Mouse (Mus musculus) left cerebral cortex, postnatal 14 days (tissue): ENCODE data around the gene Hist1h1a. TPM values are rescaled to one million over a fixed set of nuclear protein-coding genes. Genes with fewer than 3 reads are reported as not detected.
A peak's percentile ranks its signal among the peaks of the same experiment; 100 is the strongest.

ENCODE experiments used
- DNase-seq, 2 experiments: peaks; one replicate each; pipeline ENCODE4 v3.0.0; 2021 to 2022; ENCODE audit warnings: low spot score in 2 of 2, mixed read lengths in 1 of 2
- intact Hi-C: fragments of 180-260 bp; cut with DNase I; formaldehyde crosslinking; loops from one replicate; pipeline ENCODE4 v1.15.1; 2025
- microRNA-seq, 2 experiments: library from miRNA; unstranded; fragments of <30 nt; microRNA quantifications; one replicate each; pipeline ENCODE4 v1.2.0; 2022
- total RNA-seq, 2 experiments: library from RNA; stranded (reverse); gene quantifications; 2 replicates each; pipeline ENCODE4 v1.2.3; 2021

Hist1h1a gene
- total RNA-seq, 2 experiments from 2014 or later, result 20.4 to 29.2 TPM

- intact Hi-C loops, result no loop called here
- peak in 1 of 2 experiments; percentile 59 for DNase-seq
Observed at GRCm38 (mm10) chr13:23772561-23773313, 9.3 kb downstream of the Hist1h1a start.

GRCm38 (mm10) chr13:23778339-23778738, 14.9 kb downstream of the Hist1h1a start:
- intact Hi-C loops, result no loop called here
- DNase-seq, result no peak

DNA sequence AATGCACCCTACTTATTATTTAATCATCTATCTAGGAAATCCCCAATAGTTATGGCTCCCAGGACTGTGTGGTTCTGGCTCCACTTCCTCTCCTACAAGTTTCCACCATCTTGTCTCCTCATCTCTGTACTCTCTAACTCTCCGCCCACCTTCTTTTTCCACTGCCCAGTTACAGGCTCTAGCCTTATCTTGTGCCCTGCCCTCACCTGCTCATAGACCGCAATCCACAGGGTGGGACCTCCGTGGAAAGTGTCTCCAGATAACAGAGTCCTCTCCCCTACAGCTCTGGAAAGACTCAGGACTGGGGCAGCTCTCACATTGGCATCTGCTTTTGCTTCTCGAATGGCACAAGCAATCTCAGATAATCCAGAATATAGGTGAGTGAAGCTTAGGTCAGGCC, 15.6 kb downstream of the Hist1h1a start:
- intact Hi-C loops, result no loop called here
- no peak for DNase-seq

DNA sequence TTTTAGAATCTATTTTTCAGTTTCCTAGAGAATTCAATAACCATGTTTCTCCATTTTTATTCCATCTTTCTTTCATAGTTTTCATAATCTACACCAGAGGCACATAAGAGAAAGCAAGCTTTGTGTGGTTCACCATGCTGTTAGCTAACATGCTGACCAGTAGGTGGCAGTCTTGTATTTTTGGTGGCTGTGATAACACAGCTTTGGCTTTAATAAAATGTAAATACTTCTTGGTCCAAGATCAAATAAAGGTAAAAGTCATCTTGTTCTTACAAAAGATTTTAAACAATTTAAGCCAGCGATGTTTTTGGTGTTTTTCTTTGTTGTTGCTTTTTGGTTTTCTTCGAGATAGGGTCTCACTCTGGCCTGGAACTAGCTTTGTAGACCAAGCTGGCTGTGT, 29.1 kb downstream of the Hist1h1a start:
- intact Hi-C loops, result loop anchor here (5.0 kb wide), 2 partner anchors 95 to 895 kb away; no protein-coding TSS in a partner anchor

GRCm38 (mm10) chr13:23799405-23799804, 35.9 kb downstream of the Hist1h1a start:
- no peak for DNase-seq
- intact Hi-C loops, result no loop called here

More for the DNA sequence above, 29.1 kb downstream of the Hist1h1a start:
- DNase-seq, result peak; percentile 69 to 77

DNA sequence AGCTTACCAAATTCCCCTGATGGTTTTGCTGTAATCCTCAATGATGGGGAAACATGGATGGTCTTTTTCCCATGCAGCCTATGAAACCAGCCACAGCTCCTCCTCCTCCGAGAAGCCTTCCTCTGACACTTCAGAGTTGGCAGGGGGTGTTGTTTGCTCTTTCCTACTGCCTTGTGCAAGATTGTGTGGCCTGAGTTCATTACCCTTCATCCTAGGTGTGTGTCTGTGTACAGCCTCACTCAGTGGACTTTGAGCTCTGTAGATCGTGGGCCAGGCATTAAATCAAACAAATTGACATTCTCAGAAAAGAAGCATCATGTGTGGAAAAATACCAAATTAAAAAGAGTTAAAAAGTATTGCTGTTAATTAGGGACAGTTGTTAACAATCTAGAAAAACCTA, 41.1 kb downstream of the Hist1h1a start:
- intact Hi-C loops, result no loop called here
- DNase-seq, result no peak

GRCm38 (mm10) chr13:23806422-23807052, 43.1 kb downstream of the Hist1h1a start, which contains the start of gene Slc17a2:
Gene Slc17a2 (plus strand): TSS chr13:23806993.
- no peak for DNase-seq
- intact Hi-C loops, result no loop called here

Small RNA genes within 50 kb of the gene (microRNA-seq; reads per million reads assigned to microRNA genes)
- gene Gm44314 (0 reads per million in 2 experiments), gene Gm44484 (0 reads per million in 2 experiments)

Other genes with a start within 250 kb of the Hist1h1a start
- gene Hist1h4h, start 232.6 kb upstream of the Hist1h1a start, total RNA-seq, result 100 to 1,000 TPM; 264 to 291 TPM
- 10 to 100 TPM in 1 of 2 experiments, 1 to 10 TPM in 1; 4.3 to 21.5 TPM for gene Hist1h2af, start 229.8 kb upstream of the Hist1h1a start, total RNA-seq
- gene Hist1h3g, start 228.2 kb upstream of the Hist1h1a start, total RNA-seq, result 1 to 10 TPM; 5.8 to 6.2 TPM
- gene Hist1h2bh, start 220.3 kb upstream of the Hist1h1a start, total RNA-seq, result under 1 TPM; 0.91 to 0.92 TPM
- 10 to 100 TPM; 18.7 to 21.0 TPM for gene Hist1h3f, start 219.6 kb upstream of the Hist1h1a start, total RNA-seq
- gene Hist1h4f, start 212.0 kb upstream of the Hist1h1a start, total RNA-seq, result 100 to 1,000 TPM; 150 to 165 TPM
- 1 to 10 TPM; 3.1 to 4.2 TPM for gene Hist1h1d, start 210.4 kb upstream of the Hist1h1a start, total RNA-seq
- gene Hist1h3e, start 201.3 kb upstream of the Hist1h1a start, total RNA-seq, result 10 to 100 TPM; 49.1 to 57.1 TPM
- 10 to 100 TPM in 1 of 2 experiments, 1 to 10 TPM in 1; 8.2 to 10.1 TPM for gene Hist1h2ae, start 192.4 kb upstream of the Hist1h1a start, total RNA-seq
- 10 to 100 TPM; 79.2 to 92.9 TPM for gene Hist1h2bg, start 192.3 kb upstream of the Hist1h1a start, total RNA-seq
- 10 to 100 TPM; 24.6 to 36.3 TPM for gene Hist1h2bf, start 189.5 kb upstream of the Hist1h1a start, total RNA-seq
- gene Hist1h2ad, start 189.3 kb upstream of the Hist1h1a start, total RNA-seq, result 1 to 10 TPM; 3.0 to 5.1 TPM
- gene Hist1h3d, start 187.9 kb upstream of the Hist1h1a start, total RNA-seq, result 1 to 10 TPM; 9.4 to 9.9 TPM
- 100 to 1,000 TPM; 132 to 148 TPM for gene Hist1h4d, start 182.1 kb upstream of the Hist1h1a start, total RNA-seq
- 1 to 10 TPM; 4.8 to 5.6 TPM for gene Hist1h2be, start 142.5 kb upstream of the Hist1h1a start, total RNA-seq
- gene Hist1h1e, start 141.1 kb upstream of the Hist1h1a start, total RNA-seq, result 10 to 100 TPM; 53.4 to 69.1 TPM
- gene Hist1h2ac, start 79.7 kb upstream of the Hist1h1a start, total RNA-seq, result 1 to 10 TPM; 1.9 to 2.0 TPM
- 10 to 100 TPM; 25.0 to 27.3 TPM for gene Hist1h2bc, start 79.5 kb upstream of the Hist1h1a start, total RNA-seq
- under 1 TPM in 1 of 2 experiments, not detected in 1; 0.40 TPM for gene Hist1h1t, start 67.9 kb upstream of the Hist1h1a start, total RNA-seq
- gene Hist1h4c, start 65.2 kb upstream of the Hist1h1a start, total RNA-seq, result 100 to 1,000 TPM; 100 to 103 TPM
- gene Hfe, start 52.8 kb upstream of the Hist1h1a start, total RNA-seq, result 1 to 10 TPM; 2.9 to 3.1 TPM
- 10 to 100 TPM; 55.8 to 75.9 TPM for gene Hist1h1c, start 24.9 kb upstream of the Hist1h1a start, total RNA-seq
- 1 to 10 TPM; 6.8 to 7.2 TPM for gene Hist1h3c, start 18.1 kb upstream of the Hist1h1a start, total RNA-seq
- 10 to 100 TPM; 18.8 to 20.7 TPM for gene Hist1h2bb, start 16.9 kb upstream of the Hist1h1a start, total RNA-seq
- 10 to 100 TPM; 30.0 to 36.8 TPM for gene Hist1h2ab, start 12.5 kb upstream of the Hist1h1a start, total RNA-seq
- gene Hist1h3b, start 11.4 kb upstream of the Hist1h1a start, total RNA-seq, result 10 to 100 TPM; 16.5 to 23.8 TPM
- 10 to 100 TPM; 73.2 to 80.8 TPM for gene Hist1h4b, start 6.7 kb upstream of the Hist1h1a start, total RNA-seq
- 10 to 100 TPM; 68.8 to 69.0 TPM for gene Hist1h4a, start 2.4 kb upstream of the Hist1h1a start, total RNA-seq
- 10 to 100 TPM; 33.2 to 47.2 TPM for gene Hist1h3a, start 1.3 kb upstream of the Hist1h1a start, total RNA-seq
- not detected for gene Trim38, start 6.2 kb downstream of the Hist1h1a start, total RNA-seq
- not detected for gene Slc17a2, start 43.3 kb downstream of the Hist1h1a start, total RNA-seq
- under 1 TPM; 0.17 to 0.22 TPM for gene Slc17a3, start 75.8 kb downstream of the Hist1h1a start, total RNA-seq
- gene Slc17a1, start 104.1 kb downstream of the Hist1h1a start, total RNA-seq, result not detected
- not detected for gene Slc17a4, start 151.3 kb downstream of the Hist1h1a start, total RNA-seq
- gene Hist1h2ba, start 170.5 kb downstream of the Hist1h1a start, total RNA-seq, result not detected
- gene Hist1h2aa, start 170.8 kb downstream of the Hist1h1a start, total RNA-seq, result not detected
- gene Scgn, start 227.5 kb downstream of the Hist1h1a start, total RNA-seq, result under 1 TPM; 0.32 to 0.42 TPM